Mouse (Mus musculus) liver, postnatal 0 days (tissue): Measurements from ENCODE around the gene Bola1. TPM values are rescaled to one million over a fixed set of nuclear protein-coding genes. Genes with fewer than 3 reads are reported as not detected.
A peak's percentile ranks its signal among the peaks of the same experiment; 100 is the strongest.

Experiments
- ATAC-seq: fragments of 200-750 bp; cut with Nextera tagmentation; 2 replicates; pipeline ENCODE4 v1.8.0; 2017; ENCODE audit warnings: mild to moderate bottlenecking, moderate library complexity
- DNase-seq: peaks from one replicate; pipeline ENCODE4 v3.0.0-alpha.2; 2016
- H3K27ac ChIP-seq: fragments of 300-500 bp; sonication (generic); 2 replicates; pipeline ENCODE4 v1.5.1; 2014; ENCODE audit warnings: antibody characterized with exemption, moderate library complexity, mild to moderate bottlenecking, low read depth
- H3K27me3 ChIP-seq: fragments of 300-500 bp; sonication (generic); 2 replicates; pipeline ENCODE4 v1.6.1; 2014; ENCODE audit warnings: low read length, control low read depth, mixed read lengths; ENCODE audit not compliant: insufficient read depth
- H3K36me3 ChIP-seq: fragments of 300-500 bp; sonication (generic); replicated peaks from 2 replicates; pipeline ENCODE4 v1.6.1; 2014; ENCODE audit warnings: mild to moderate bottlenecking, control low read depth, low read length, moderate library complexity, mixed read lengths; ENCODE audit not compliant: insufficient read depth
- H3K4me1 ChIP-seq: fragments of 300-500 bp; sonication (generic); 2 replicates; pipeline ENCODE4 v1.6.1; 2014; ENCODE audit warnings: antibody characterized with exemption, mild to moderate bottlenecking, control low read depth; ENCODE audit not compliant: insufficient read depth
- H3K4me2 ChIP-seq: fragments of 300-500 bp; sonication (generic); 2 replicates; pipeline ENCODE4 v1.6.1; 2014; ENCODE audit warnings: low read depth, mild to moderate bottlenecking, low read length, moderate library complexity, mixed read lengths
- H3K4me3 ChIP-seq: fragments of 300-500 bp; sonication (generic); 2 replicates; pipeline ENCODE4 v1.5.1; 2014; ENCODE audit warnings: low read depth, low read length
- H3K9ac ChIP-seq: fragments of 300-500 bp; sonication (generic); replicated peaks from 2 replicates; pipeline ENCODE4 v1.6.1; 2014; ENCODE audit warnings: mild to moderate bottlenecking, moderate library complexity
- H3K9me3 ChIP-seq: fragments of 300-500 bp; sonication (generic); 2 replicates; pipeline ENCODE4 v1.6.1; 2016; ENCODE audit warnings: mild to moderate bottlenecking, control low read depth, low read length, mixed read lengths
- CTCF ChIP-seq: sonication (generic); IDR thresholded peaks from 2 replicates; pipeline ENCODE4 v1.5.1; 2016; ENCODE audit warnings: antibody characterized with exemption, low read depth
- EP300 ChIP-seq: IDR thresholded peaks from 2 replicates; pipeline ENCODE4 v1.6.1; 2016; ENCODE audit warnings: antibody characterized with exemption, low read depth, mild to moderate bottlenecking
- WGBS: fragments of 180-500 bp; shearing (Covaris S2); extraction: QIAGEN DNeasy Blood & Tissue Kit; methylation state at CpG from one replicate; pipeline ENCODE4 v1.1.7; 2014; ENCODE audit not compliant: insufficient replicate concordance; 5-methylcytosine and 5-hydroxymethylcytosine counted together
- microRNA-seq: library from miRNA; unstranded; fragments of <30 nt; microRNA quantifications from one replicate; pipeline ENCODE4, GENCODE M21; 2016
- polyA plus RNA-seq: library from polyadenylated mRNA; unstranded; fragments of >200 nt; fragmentation: Nextera tagmentation; extraction: Ambion mirVana; gene quantifications from 2 replicates; pipeline ENCODE4 v1.2.1, GENCODE M21; 2015

The Bola1 gene
- polyA plus RNA-seq, 1 experiment from 2014 or later = 49.2 TPM

DNA sequence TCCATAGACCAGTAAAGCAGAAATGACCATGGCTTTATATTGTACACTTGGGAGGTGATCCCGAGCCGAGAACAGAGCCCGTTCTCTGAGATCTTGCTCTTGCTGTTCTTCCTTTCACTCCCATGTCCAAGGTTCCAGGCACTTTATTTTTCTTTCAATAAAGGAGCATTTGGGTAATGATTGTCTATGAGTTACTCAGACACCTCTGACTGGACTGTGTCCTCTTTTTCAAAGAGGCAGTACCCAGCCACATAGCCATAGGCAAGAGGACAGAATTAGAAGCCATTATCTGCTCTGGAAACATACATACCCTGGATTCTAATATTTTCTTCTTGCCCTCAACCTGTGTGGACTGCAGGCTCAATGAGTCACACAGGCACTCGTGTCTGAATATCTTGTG lies 59.7 kb downstream of the Bola1 start:
- TF ChIP-seq EP300 = 0 out of 2 replicates have a peak, but pooled peaks have one; percentile 4
- TF ChIP-seq CTCF = no peak
- Histone ChIP-seq H3K9ac (0 out of 2 replicates have a peak overlapping the region, but pooled peaks have one; percentile 21), H3K27me3 (peaks cover 21% of the 10 kb centered on the region; the same call in 1 of the 2 replicates), H3K27ac (peak overlapping the region; percentile 77), H3K9me3 (no peaks in the 10 kb centered on the region), H3K4me3 (no peak overlapping the region), H3K36me3 (peaks cover 9% of the 10 kb centered on the region), H3K4me1 (peaks cover 19% of the 10 kb centered on the region), H3K4me2 (peak overlapping the region; percentile 82)
- DNase-seq (no peak), ATAC-seq (peak; percentile 57)
- WGBS = 55% methylated on average over 4 of the region's 4 CpGs

GRCm38 (mm10) chr3:96155501-96155900 lies 64.0 kb downstream of the Bola1 start:
- DNase-seq = no peak
- Histone ChIP-seq H3K27ac (no peak overlapping the region), H3K4me1 (peaks cover 10% of the 10 kb centered on the region), H3K36me3 (peaks cover 44% of the 10 kb centered on the region), H3K9me3 (no peaks in the 10 kb centered on the region), H3K4me3 (no peak overlapping the region), H3K4me2 (no peak overlapping the region), H3K9ac (no peak overlapping the region), H3K27me3 (no peaks in the 10 kb centered on the region)
- WGBS = 81% methylated on average over 8 of the region's 8 CpGs
- ATAC-seq = no peak
- TF ChIP-seq CTCF (no peak), EP300 (no peak)

- no peak for ATAC-seq
- H3K4me3 ChIP-seq = no peak overlapping the region
- 89% methylated on average over 5 of the region's 5 CpGs for WGBS
These were observed 66.9 kb downstream of the Bola1 start for GRCm38 (mm10) chr3:96152611-96153010.

GRCm38 (mm10) chr3:96151836-96152235 lies 67.7 kb downstream of the Bola1 start:
- ATAC-seq = no peak
- Histone ChIP-seq H3K36me3 (peaks cover 49% of the 10 kb centered on the region), H3K4me3 (no peak overlapping the region), H3K4me2 (no peak overlapping the region), H3K9me3 (no peaks in the 10 kb centered on the region), H3K4me1 (no peaks in the 10 kb centered on the region), H3K9ac (no peak overlapping the region), H3K27me3 (no peaks in the 10 kb centered on the region), H3K27ac (no peak overlapping the region)
- 69% methylated on average over 7 of the region's 7 CpGs for WGBS
- DNase-seq = no peak
- no peak for TF ChIP-seq CTCF
- no peak for TF ChIP-seq EP300

More at GRCm38 (mm10) chr3:96152611-96153010, 66.9 kb downstream of the Bola1 start:
- peaks cover 49% of the 10 kb centered on the region for H3K36me3 ChIP-seq
- no peaks in the 10 kb centered on the region for H3K9me3 ChIP-seq
- DNase-seq = no peak
- TF ChIP-seq EP300 (no peak), CTCF (no peak)
- H3K4me1 ChIP-seq = no peaks in the 10 kb centered on the region
- no peak overlapping the region for H3K9ac ChIP-seq
- H3K27me3 ChIP-seq = no peaks in the 10 kb centered on the region
- H3K4me2 ChIP-seq = no peak overlapping the region
- H3K27ac ChIP-seq = no peak overlapping the region

DNA sequence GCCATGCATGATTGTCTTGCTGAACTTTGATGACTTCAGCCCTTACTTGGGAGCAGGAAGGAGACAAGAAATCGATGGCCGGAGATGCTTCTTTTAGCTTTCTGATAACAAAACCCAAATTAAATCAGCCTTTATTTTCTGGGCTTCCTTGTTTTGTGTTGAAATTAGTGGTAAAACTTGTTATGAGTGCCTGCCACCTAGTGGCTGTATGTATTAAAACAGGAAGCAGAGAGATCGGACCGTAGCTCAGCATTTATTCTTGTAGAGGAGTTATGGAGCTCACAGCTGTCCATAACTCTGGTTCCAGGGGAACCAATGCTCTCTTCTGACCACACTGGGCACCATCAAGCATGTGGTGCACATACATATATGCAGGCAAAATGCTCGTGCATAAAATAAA lies 71.6 kb downstream of the Bola1 start:
- TF ChIP-seq EP300 (no peak), CTCF (peak; percentile 87)
- no peaks in the 10 kb centered on the region for H3K9me3 ChIP-seq
- no peak overlapping the region for H3K27ac ChIP-seq
- DNase-seq (peak; percentile 35), ATAC-seq (0 out of 2 replicates have a peak, but pooled peaks have one; percentile 15)
- no peak overlapping the region for H3K4me3 ChIP-seq
- WGBS = 8% methylated on average over 5 of the region's 5 CpGs
- H3K36me3 ChIP-seq = peaks cover 45% of the 10 kb centered on the region
- H3K4me1 ChIP-seq = no peaks in the 10 kb centered on the region
- no peak overlapping the region for H3K4me2 ChIP-seq
- no peak overlapping the region for H3K9ac ChIP-seq
- no peaks in the 10 kb centered on the region for H3K27me3 ChIP-seq

Small RNA genes lying within 50 kb of the gene (microRNA-seq; reads per million reads assigned to microRNA genes)
- gene Gm44492 = not detected
- gene Gm47311 = not detected
- not detected for gene Gm47313

Other genes starting within 250 kb of the Bola1 start
- 10.7 and 11.7 TPM in 2 replicates for gene Plekho1, start 223.7 kb downstream of the Bola1 start, polyA plus RNA-seq
- gene Vps45, start 161.2 kb downstream of the Bola1 start, polyA plus RNA-seq = 11.3 and 12.5 TPM in 2 replicates
- gene Otud7b, start 115.2 kb downstream of the Bola1 start, polyA plus RNA-seq = 7.4 and 7.9 TPM in 2 replicates
- gene Mtmr11, start 57.7 kb downstream of the Bola1 start, polyA plus RNA-seq = 2.7 and 3.0 TPM in 2 replicates
- 38.6 and 41.1 TPM in 2 replicates for gene Sf3b4, start 47.4 kb downstream of the Bola1 start, polyA plus RNA-seq
- 0.08 and 0.09 TPM in 2 replicates for gene Sv2a, start 38.6 kb downstream of the Bola1 start, polyA plus RNA-seq
- 0.46 TPM in 1 of 2 replicates, not detected in the other for gene Hist2h2ab, start 156 bp upstream of the Bola1 start, polyA plus RNA-seq
- gene Hist2h2ac, start 1.2 kb upstream of the Bola1 start, polyA plus RNA-seq = 9.4 and 13.8 TPM in 2 replicates
- gene Hist2h2be, start 1.4 kb upstream of the Bola1 start, polyA plus RNA-seq = 4.1 and 4.9 TPM in 2 replicates
- gene Hist2h3c2, start 19.4 kb upstream of the Bola1 start, polyA plus RNA-seq = 5.0 and 8.1 TPM in 2 replicates
- gene Hist2h2aa2, start 20.6 kb upstream of the Bola1 start, polyA plus RNA-seq = 224 and 229 TPM in 2 replicates
- gene Hist2h2aa1, start 25.8 kb upstream of the Bola1 start, polyA plus RNA-seq = 107 and 123 TPM in 2 replicates
- 0.78 and 1.5 TPM in 2 replicates for gene Hist2h3c1, start 27.0 kb upstream of the Bola1 start, polyA plus RNA-seq
- gene Hist2h4, start 43.6 kb upstream of the Bola1 start, polyA plus RNA-seq = 40.3 and 56.7 TPM in 2 replicates
- gene Hist2h3b, start 48.9 kb upstream of the Bola1 start, polyA plus RNA-seq = 56.1 and 84.5 TPM in 2 replicates
- 9.4 and 11.0 TPM in 2 replicates for gene Hist2h2bb, start 50.0 kb upstream of the Bola1 start, polyA plus RNA-seq
- 6.2 and 8.7 TPM in 2 replicates for gene Fcgr1, start 74.3 kb upstream of the Bola1 start, polyA plus RNA-seq
- not detected in 2 replicates for gene BC107364, start 232.6 kb upstream of the Bola1 start, polyA plus RNA-seq